Mouse (Mus musculus) kidney, adult 2 months (tissue): ENCODE data around the gene Epha1. TPM values are rescaled to one million over a fixed set of nuclear protein-coding genes. Genes with fewer than 3 reads are reported as not detected.

ENCODE experiments used
- DNase-seq: peaks from one replicate; pipeline ENCODE4 v3.0.0; 2021
- H3K27ac ChIP-seq: fragments of 200-500 bp; 2 replicates; pipeline ENCODE4 v1.5.1; 2012; ENCODE audit warnings: low read depth, low read length, control low read depth, inconsistent platforms; ENCODE audit not compliant: insufficient read depth
- H3K27me3 ChIP-seq: fragments of 200-500 bp; replicated peaks from 2 replicates; pipeline ENCODE4 v1.6.1; 2012; ENCODE audit warnings: mild to moderate bottlenecking, moderate library complexity, low read length, inconsistent platforms; ENCODE audit not compliant: control insufficient read depth, insufficient read depth
- H3K36me3 ChIP-seq: fragments of 200-500 bp; 2 replicates; pipeline ENCODE4 v1.6.1; 2012; ENCODE audit warnings: mild to moderate bottlenecking, moderate library complexity, low read length, inconsistent platforms; ENCODE audit not compliant: control insufficient read depth, insufficient read depth
- H3K4me1 ChIP-seq: fragments of 200-500 bp; 2 replicates; pipeline ENCODE4 v1.6.1; 2011; ENCODE audit warnings: low read length; ENCODE audit not compliant: control insufficient read depth, insufficient read depth
- H3K4me3 ChIP-seq: fragments of 200-500 bp; 2 replicates; pipeline ENCODE4 v1.5.1; 2011; ENCODE audit warnings: mild to moderate bottlenecking, low read depth, low read length, control low read depth; ENCODE audit not compliant: insufficient read depth
- CTCF ChIP-seq: fragments of 200-500 bp; conservative IDR thresholded peaks from 2 replicates; pipeline ENCODE4 v1.5.1; 2011; ENCODE audit warnings: low read depth, mild to moderate bottlenecking, control low read depth, low read length, moderate library complexity, mixed read lengths; ENCODE audit not compliant: insufficient read depth, insufficient read length
- POLR2A ChIP-seq: fragments of 200-500 bp; IDR thresholded peaks from one replicate; pipeline ENCODE4 v1.6.1; 2011; ENCODE audit warnings: low read depth, low read length, control low read depth
- WGBS: fragments of 180-500 bp; shearing (Covaris S2); methylation state at CpG from one replicate; pipeline ENCODE4 v1.1.7; 2018; 5-methylcytosine and 5-hydroxymethylcytosine counted together
- polyA plus RNA-seq: library from polyadenylated mRNA; depleted of rRNA; stranded (reverse); fragments of >200 nt; gene quantifications from 2 replicates; pipeline ENCODE4 v1.2.3, GENCODE M21; 2012

Gene Epha1
- polyA plus RNA-seq, 1 experiment = 17.0 TPM

DNA sequence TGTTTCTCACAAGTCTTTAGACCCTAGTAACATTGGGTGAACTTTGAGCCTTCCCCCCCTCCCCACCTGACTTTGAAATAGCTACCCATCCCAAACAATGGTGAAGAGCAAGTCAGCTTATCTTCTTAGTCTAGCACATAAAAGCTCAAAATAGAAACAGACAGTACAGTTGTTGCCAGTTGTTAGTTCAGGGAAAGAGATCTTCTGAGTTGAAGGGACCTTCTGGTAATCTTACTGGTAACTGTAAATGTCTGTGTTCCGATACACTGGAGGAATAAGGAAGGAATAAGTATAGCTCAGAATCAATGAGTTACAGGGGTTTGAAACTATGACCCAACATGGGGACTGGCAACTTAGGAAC, 20.6 kb downstream of the Epha1 start:
- 89% methylated on average over 1 of the region's 1 CpGs for WGBS
- no peak overlapping the region for H3K4me3 ChIP-seq
- no peak for DNase-seq
- H3K27me3 ChIP-seq = no peaks in the 10 kb centered on the region
- H3K36me3 ChIP-seq = no peaks in the 10 kb centered on the region; the same call in 1 of the 2 replicates
- peaks cover 21% of the 10 kb centered on the region for H3K4me1 ChIP-seq
- no peak for TF ChIP-seq CTCF
- TF ChIP-seq POLR2A = no peak
- no peak overlapping the region for H3K27ac ChIP-seq

DNA sequence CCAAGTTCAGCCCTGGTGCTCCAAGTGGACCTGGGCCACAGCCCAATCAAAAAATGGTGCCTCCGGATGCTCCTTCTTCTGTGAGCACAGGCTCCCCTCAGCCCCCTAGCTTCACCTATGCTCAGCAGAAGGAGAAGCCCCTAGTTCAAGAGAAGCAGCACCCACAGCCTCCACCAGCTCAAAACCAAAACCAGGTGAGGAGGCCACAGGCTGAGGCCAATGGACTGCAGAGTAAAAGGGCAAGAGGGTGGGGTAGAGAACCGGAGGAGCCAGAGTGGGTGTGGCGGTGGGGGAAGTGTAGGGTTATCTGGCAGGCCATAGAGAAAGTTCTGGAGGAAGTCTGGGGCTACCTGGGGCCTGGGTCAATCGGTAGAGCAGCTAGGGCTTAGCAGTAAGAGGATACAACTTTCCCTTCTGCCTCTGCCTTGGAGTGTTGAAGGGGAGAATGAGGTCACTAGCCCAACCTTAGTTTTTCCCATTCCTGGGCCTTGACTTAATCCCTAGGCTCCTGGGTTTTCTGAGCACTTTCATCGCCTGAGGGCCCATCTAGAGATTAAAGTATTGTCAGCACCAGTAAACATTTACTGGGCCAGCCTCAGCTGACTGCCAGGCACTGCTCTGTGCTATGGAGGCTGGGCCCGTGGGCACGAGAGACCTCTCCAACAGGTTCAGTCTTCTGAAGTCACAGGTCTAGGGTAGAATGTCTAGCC, 21.1 kb downstream of the Epha1 start:
- peak; percentile 41 for DNase-seq
- Histone ChIP-seq H3K36me3 (no peaks in the 10 kb centered on the region; the same call in 1 of the 2 replicates), H3K4me3 (no peak overlapping the region), H3K27ac (no peak overlapping the region), H3K27me3 (no peaks in the 10 kb centered on the region), H3K4me1 (peaks cover 21% of the 10 kb centered on the region)
- 55% methylated on average over 7 of the region's 7 CpGs for WGBS
- TF ChIP-seq POLR2A (no peak), CTCF (no peak)

DNA sequence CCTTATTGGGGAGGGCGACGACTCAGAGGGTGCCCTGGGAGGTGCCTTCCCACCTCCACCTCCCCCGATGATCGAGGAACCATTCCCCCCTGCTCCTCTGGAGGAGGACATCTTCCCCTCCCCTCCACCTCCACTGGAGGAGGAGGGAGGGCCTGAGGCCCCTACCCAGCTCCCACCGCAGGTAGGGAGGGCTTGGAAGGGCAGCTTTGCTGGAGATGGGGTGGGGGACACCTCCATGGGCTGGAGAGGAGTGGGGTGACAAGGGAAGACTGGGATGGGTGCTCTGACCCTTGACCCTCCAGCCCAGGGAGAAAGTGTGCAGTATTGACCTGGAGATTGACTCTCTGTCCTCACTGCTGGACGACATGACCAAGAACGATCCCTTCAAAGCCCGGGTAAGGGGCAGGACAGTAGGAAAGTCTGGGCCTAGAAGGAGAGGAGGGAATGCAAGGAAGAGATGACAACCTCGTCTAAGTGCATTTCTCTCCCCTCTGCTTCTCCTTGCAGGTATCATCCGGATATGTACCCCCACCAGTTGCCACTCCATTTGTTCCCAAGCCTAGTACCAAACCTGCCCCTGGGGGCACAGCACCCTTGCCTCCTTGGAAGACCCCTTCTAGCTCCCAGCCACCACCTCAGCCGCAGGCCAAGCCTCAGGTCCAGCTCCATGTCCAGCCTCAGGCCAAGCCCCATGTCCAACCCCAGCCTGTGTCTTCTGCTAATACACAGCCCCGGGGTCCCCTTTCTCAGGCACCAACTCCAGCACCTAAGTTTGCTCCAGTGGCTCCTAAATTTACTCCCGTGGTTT, 21.9 kb downstream of the Epha1 start:
- 43% methylated on average over 13 of the region's 13 CpGs for WGBS
- H3K36me3 ChIP-seq = no peaks in the 10 kb centered on the region; the same call in 1 of the 2 replicates
- H3K4me3 ChIP-seq = peak overlapping the region; percentile 71
- TF ChIP-seq POLR2A (no peak), CTCF (no peak)
- H3K4me1 ChIP-seq = peaks cover 21% of the 10 kb centered on the region
- no peaks in the 10 kb centered on the region for H3K27me3 ChIP-seq
- no peak for DNase-seq
- no peak overlapping the region for H3K27ac ChIP-seq

DNA sequence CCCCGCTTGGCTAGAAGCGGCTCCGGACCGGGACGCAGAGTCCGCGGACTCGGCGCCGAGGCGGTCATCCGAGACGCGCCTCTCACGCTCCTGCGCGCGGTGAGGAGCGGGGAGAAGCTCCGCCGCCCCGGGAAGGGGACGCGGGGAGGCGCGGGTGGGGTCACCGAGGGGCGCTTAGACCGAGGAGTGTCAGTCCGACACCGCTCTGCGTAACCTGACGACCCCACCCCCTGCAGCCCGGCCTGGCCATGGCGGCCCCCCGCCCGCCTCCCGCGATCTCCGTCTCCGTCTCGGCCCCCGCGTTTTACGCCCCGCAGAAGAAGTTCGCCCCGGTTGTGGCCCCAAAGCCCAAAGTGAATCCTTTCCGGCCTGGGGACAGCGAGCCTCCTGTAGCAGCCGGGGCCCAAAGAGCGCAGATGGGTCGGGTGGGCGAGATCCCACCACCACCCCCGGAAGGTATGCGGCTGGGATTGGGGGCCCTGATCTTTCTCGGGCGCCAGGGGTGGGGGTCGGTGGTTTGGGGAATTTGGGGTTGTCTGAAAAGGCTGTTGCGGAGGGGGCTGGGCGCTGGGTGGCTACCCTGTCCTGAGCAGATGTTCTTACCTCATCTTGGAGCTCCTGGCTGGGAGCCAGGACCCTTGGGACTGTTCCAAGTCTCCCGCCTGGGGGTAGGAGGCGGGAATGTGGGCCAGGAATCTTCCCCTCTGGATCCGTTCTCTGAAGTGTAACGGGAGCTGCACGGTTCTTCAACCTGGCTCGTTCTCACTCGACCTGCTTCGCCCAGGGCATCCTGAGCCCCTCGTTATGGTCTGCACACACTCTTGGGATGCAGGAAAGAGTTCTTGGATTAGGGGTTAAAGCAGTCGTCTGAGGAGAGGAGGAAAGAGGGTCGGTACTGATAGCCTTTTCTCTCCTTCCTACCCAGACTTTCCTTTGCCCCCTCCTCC, 22.8 kb downstream of the Epha1 start:
- TF ChIP-seq POLR2A (peak; percentile 80), CTCF (no peak)
- peak; percentile 96 for DNase-seq
- Histone ChIP-seq H3K36me3 (no peaks in the 10 kb centered on the region; the same call in 1 of the 2 replicates), H3K27ac (peak overlapping the region; percentile 70), H3K27me3 (no peaks in the 10 kb centered on the region), H3K4me3 (peak overlapping the region; percentile 71), H3K4me1 (peaks cover 21% of the 10 kb centered on the region)
- WGBS = 2% methylated on average over 72 of the region's 72 CpGs

DNA sequence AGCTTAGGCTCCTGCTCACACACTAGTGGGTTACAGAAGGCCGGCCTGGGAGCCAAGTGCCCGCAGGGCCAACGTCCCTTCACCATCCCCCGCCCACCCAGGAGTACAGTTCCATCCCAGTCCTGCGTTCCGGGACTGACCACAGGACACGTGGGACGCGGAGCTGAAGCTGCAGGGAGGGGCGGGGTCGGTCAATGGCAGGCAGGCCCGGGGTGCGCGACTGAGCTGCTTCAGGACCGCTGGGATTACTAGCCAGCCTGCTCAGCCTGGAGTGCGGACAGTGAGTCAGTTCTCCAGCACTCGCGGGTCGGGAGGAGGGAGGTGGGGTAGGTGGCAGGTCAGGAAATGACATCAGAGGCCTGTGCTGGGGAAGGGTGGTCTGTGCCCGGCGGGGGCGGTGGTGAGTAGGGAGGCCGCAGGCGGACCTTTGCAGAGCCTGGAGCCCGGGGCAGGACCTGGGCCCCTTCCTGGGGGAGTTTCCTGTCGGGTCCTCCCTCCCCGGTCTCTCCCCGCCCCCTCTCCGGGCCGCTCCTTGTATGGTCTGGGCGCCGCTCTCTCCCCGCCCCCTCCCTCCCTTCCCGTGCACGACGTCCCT, 23.5 kb downstream of the Epha1 start, which contains the start of gene Zyx:
Gene Zyx (plus strand): TSS at position 205 of the 595 bp plus-strand sequence.
- TF ChIP-seq CTCF (no peak), POLR2A (no peak)
- Histone ChIP-seq H3K27me3 (no peaks in the 10 kb centered on the region), H3K27ac (peak within 1 kb of the TSS; percentile 83), H3K4me1 (peaks cover 21% of the 10 kb centered on the region), H3K36me3 (no peaks in the 10 kb centered on the region; the same call in 1 of the 2 replicates), H3K4me3 (peak within 1 kb of the TSS; percentile 71)
- peak; percentile 96 for DNase-seq
- under 1% methylated on average over 28 of the region's 36 CpGs for WGBS

DNA sequence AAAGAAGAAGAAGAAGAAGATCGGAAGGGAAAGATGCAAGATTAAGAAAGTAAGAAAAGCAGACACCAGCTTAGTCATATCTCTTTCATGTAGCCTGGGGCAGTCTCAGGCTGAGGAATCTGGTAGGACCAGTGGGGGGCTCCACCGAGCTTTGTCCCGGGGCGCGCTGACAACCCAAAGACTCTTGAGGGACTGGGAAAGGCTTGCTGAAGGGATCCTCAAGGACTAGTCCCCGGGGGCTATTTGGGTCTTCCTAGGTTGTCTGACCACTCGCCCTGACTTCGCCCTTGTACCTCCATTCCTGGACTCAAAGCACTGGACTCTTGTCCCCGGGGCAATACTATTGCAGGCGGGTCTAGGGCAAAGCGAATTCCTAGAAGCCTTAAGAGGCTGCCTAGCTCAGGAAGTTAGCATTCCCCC, 24.1 kb downstream of the Epha1 start:
- WGBS = 2% methylated on average over 11 of the region's 11 CpGs
- Histone ChIP-seq H3K36me3 (no peaks in the 10 kb centered on the region; the same call in 1 of the 2 replicates), H3K27me3 (no peaks in the 10 kb centered on the region), H3K27ac (peak overlapping the region; percentile 83), H3K4me3 (peak overlapping the region; percentile 71), H3K4me1 (peaks cover 19% of the 10 kb centered on the region)
- no peak for TF ChIP-seq POLR2A
- peak; percentile 58 for TF ChIP-seq CTCF
- DNase-seq = no peak
